ENCODE assay signal across 12 mouse cellular contexts in the genomic region with DNA sequence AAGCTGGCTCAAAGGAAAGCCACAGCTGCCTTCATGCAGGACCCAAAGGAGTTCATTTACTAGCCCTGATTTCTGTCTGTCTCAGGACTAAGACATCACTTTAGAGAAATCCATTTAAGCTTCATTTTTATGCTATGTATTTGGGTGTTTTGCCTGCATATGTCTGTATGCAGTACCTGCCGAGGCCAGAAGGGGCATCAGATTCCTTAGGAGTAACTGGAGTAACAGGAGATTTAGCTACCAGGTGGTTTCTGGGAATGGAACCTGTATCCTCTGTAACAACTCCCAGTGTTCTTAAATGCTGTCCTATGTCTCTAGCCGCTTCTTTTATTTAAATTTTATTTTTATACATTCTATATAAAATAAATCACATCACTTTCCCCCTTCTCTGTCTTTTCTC. TPM values are rescaled to one million over a fixed set of nuclear protein-coding genes. Genes with fewer than 3 reads are reported as not detected.
A peak's percentile ranks its signal among the peaks of the same experiment; 100 is the strongest.
DNase-seq lines count a peak whose midpoint lies in the region; ATAC-seq and TF ChIP-seq lines count a peak whose summit lies in the region.
"Had no signal": no experiment of that assay in that cellular context is flagged by ENCODE, and none has a peak within 500 bp of the region (broad histone marks: within the 10 kb centered on the region; RNA-seq: fewer than 3 reads in every experiment).

No protein-coding gene starts in this region.

- no peaks in the 10 kb centered on the region for H3K79me2 ChIP-seq in MEL (ENCODE audit: control insufficient read depth, insufficient read depth, low read length, poor library complexity)

- no peak for TF ChIP-seq EP300 in MEL (IDR thresholded peaks at IDR 0.05; ENCODE audit: low read depth in 1 of 2, low read length in 2 of 2)

- no peaks in the 10 kb centered on the region for H3K9me3 ChIP-seq in MEL (replicated peaks; ENCODE audit: insufficient read depth, low read length)

- H3K36me3 ChIP-seq in MEL (ENCODE audit: control insufficient read depth in 1 of 2, insufficient read depth in 2 of 2, low read length in 2 of 2), result no peaks in the 10 kb centered on the region

- H3K9ac ChIP-seq in MEL (ENCODE audit: control insufficient read depth, low read depth, low read length, poor library complexity, severe bottlenecking), result no peak overlapping the region
- H3K9ac ChIP-seq: forebrain, postnatal 0 days; heart, embryonic 13.5 days had no signal

- no peak for DNase-seq in layer of hippocampus, adult 2 months (ENCODE audit: low spot score in 2 of 2)
- DNase-seq in layer of hippocampus, adult 9-10 months (ENCODE audit: low spot score), result no peak
- DNase-seq in B cell, adult 2 months, result peak; percentile 37 to 40
- DNase-seq in MEL (ENCODE audit: low read depth, low spot score), result peak; percentile 53
- no peak for DNase-seq in yolk sac, embryonic 10.5 days (ENCODE audit: low spot score)
- DNase-seq in heart, adult 18-20 months, result no peak
- DNase-seq: embryo, embryonic 11 days; forebrain, postnatal 0 days; kidney, adult 11 months; right cerebral cortex, postnatal 25 days had no signal

- no peak overlapping the region for H3K4me3 ChIP-seq in layer of hippocampus, adult 2 months
- H3K4me3 ChIP-seq in MEL (ENCODE audit: control insufficient read depth in 1 of 2, insufficient read depth in 1 of 2, low read depth in 2 of 2, low read length in 2 of 2), result no peak overlapping the region
- H3K4me3 ChIP-seq: heart, embryonic 13.5 days had no signal

- H3K4me1 ChIP-seq in MEL (ENCODE audit: control insufficient read depth in 1 of 2, insufficient read depth in 2 of 2, low read length in 2 of 2), result no peaks in the 10 kb centered on the region
- H3K4me1 ChIP-seq: heart, embryonic 13.5 days had no signal

- TF ChIP-seq POLR2A in MEL (IDR thresholded peaks at IDR 0.05; ENCODE audit: control insufficient read depth in 1 of 2, insufficient read depth in 1 of 2, low read depth in 1 of 2, low read length in 2 of 2, poor library complexity in 1 of 2), result no peak

- no peak overlapping the region for H3K27ac ChIP-seq in layer of hippocampus, adult 2 months
- no peak overlapping the region for H3K27ac ChIP-seq in MEL (ENCODE audit: control insufficient read depth, low read depth, low read length)
- H3K27ac ChIP-seq: heart, embryonic 13.5 days had no signal

- ATAC-seq in megakaryocyte progenitor cell, adult 5-6 weeks (replicated peaks; ENCODE audit: poor library complexity), result 0 out of 2 replicates have a peak, but pooled peaks have one; percentile 37
- ATAC-seq: forebrain, postnatal 0 days had no signal

- TF ChIP-seq CTCF in layer of hippocampus, adult 2 months (conservative IDR thresholded peaks at IDR 0.05), result peak; percentile 62
- TF ChIP-seq CTCF in MEL (IDR thresholded peaks at IDR 0.05 in 2 of 3, conservative IDR thresholded peaks at IDR 0.05 in 1 of 3; ENCODE audit: control insufficient read depth in 1 of 3, insufficient read depth in 1 of 3, low read depth in 2 of 3, low read length in 3 of 3, poor library complexity in 1 of 3, severe bottlenecking in 1 of 3), result peak; percentile 32 to 66 (median 45)

- no peak; the same call in 1 of the 2 replicates for TF ChIP-seq RAD21 in MEL (IDR thresholded peaks at IDR 0.05; ENCODE audit: low read depth, low read length)

- H3K27me3 ChIP-seq in MEL (ENCODE audit: control insufficient read depth in 1 of 2, insufficient read depth in 2 of 2, low read length in 2 of 2), result no peaks in the 10 kb centered on the region
- H3K27me3 ChIP-seq: heart, embryonic 13.5 days had no signal

TF ChIP-seq in MEL, 35 proteins besides CTCF, POLR2A, EP300 and RAD21:
- no peak for TF ChIP-seq ZNF384 (IDR thresholded peaks at IDR 0.05; ENCODE audit: low read depth, low read length)
- TF ChIP-seq SMC3 (IDR thresholded peaks at IDR 0.05; ENCODE audit: low read depth, low read length), result no peak
- no peak for TF ChIP-seq ZKSCAN1 (IDR thresholded peaks at IDR 0.05; ENCODE audit: low read depth, low read length)
- no peak for TF ChIP-seq MEF2A (IDR thresholded peaks at IDR 0.05; ENCODE audit: extremely low read depth, insufficient replicate concordance, low read depth, low read length, poor library complexity, severe bottlenecking)
- no peak for TF ChIP-seq MYC (IDR thresholded peaks at IDR 0.05; ENCODE audit: low read depth, low read length)
- no peak for TF ChIP-seq UBTF (IDR thresholded peaks at IDR 0.05; ENCODE audit: borderline replicate concordance, insufficient read depth, low read depth, low read length)
- no peak for TF ChIP-seq TBP (IDR thresholded peaks at IDR 0.05; ENCODE audit: low read depth, low read length)
- TF ChIP-seq GABPA (IDR thresholded peaks at IDR 0.05; ENCODE audit: low read depth, low read length), result no peak
- no peak for TF ChIP-seq MAX (IDR thresholded peaks at IDR 0.05; ENCODE audit: low read length)
- no peak for TF ChIP-seq HCFC1 (IDR thresholded peaks at IDR 0.05; ENCODE audit: low read depth, low read length)
- TF ChIP-seq TCF12 (IDR thresholded peaks at IDR 0.05; ENCODE audit: low read depth, low read length), result no peak
- TF ChIP-seq MAFK (IDR thresholded peaks at IDR 0.05; ENCODE audit: borderline replicate concordance, low read depth, low read length), result no peak
- no peak for TF ChIP-seq NRF1 (IDR thresholded peaks at IDR 0.05; ENCODE audit: insufficient read depth, low read depth, low read length, poor library complexity, severe bottlenecking)
- TF ChIP-seq TAL1 (IDR thresholded peaks at IDR 0.05; ENCODE audit: low read length), result no peak
- TF ChIP-seq MXI1 (IDR thresholded peaks at IDR 0.05; ENCODE audit: low read depth, low read length), result no peak
- TF ChIP-seq USF2 (IDR thresholded peaks at IDR 0.05; ENCODE audit: borderline replicate concordance in 1 of 2, insufficient read depth in 1 of 2, low read depth in 1 of 2, low read length in 2 of 2), result no peak
- no peak for TF ChIP-seq ZMIZ1 (IDR thresholded peaks at IDR 0.05; ENCODE audit: low read depth, low read length)
- TF ChIP-seq GATA1 (IDR thresholded peaks at IDR 0.05; ENCODE audit: low read depth, low read length), result no peak
- TF ChIP-seq MYB (IDR thresholded peaks at IDR 0.05; ENCODE audit: low read depth, low read length), result no peak
TF ChIP-seq in MEL: peak in this region for 0.

RNA-seq across cellular contexts. Expression of a gene that starts 30.5 kb away (rescaled TPM):
- 10 to 100 TPM; 42.2 to 51.8 TPM for total RNA-seq in layer of hippocampus, adult 2 months (2021)
- total RNA-seq in MEL (2012; rRNA removed), result 9.9 and 12.1 TPM in 2 replicates
- 100 to 1,000 TPM in 1 of 2 experiments, 1 to 10 TPM in 1; 5.4 to 113 TPM for polyA plus RNA-seq in MEL (2012; ENCODE audit: insufficient read depth in 1 of 2, insufficient read length in 2 of 2, low read depth in 1 of 2, low replicate concordance in 2 of 2, missing spikeins in 1 of 2)
- 45.7 and 47.3 TPM in 2 replicates for total RNA-seq in megakaryocyte progenitor cell, adult 5-6 weeks (2015)
- total RNA-seq in megakaryocyte progenitor cell, adult 5-6 weeks (2017), result 31.7 and 57.1 TPM in 2 replicates
- 10 to 100 TPM; 11.5 to 14.0 TPM for total RNA-seq in heart, adult 18-20 months (2021)

Comparison
In these comparisons a context has a peak if more than half of its experiments do, and no peak if none do; other contexts are left out.
1. DNase-seq: peak in B cell, adult 2 months (2 of 2) and MEL (single experiment); none in layer of hippocampus, adult 2 months (0 of 2), layer of hippocampus, adult 9-10 months (single experiment), yolk sac, embryonic 10.5 days (single experiment) and heart, adult 18-20 months (0 of 2).